Mouse (Mus musculus): ENCODE measurements around the gene Rcor3.

Rcor3 gene

DNA sequence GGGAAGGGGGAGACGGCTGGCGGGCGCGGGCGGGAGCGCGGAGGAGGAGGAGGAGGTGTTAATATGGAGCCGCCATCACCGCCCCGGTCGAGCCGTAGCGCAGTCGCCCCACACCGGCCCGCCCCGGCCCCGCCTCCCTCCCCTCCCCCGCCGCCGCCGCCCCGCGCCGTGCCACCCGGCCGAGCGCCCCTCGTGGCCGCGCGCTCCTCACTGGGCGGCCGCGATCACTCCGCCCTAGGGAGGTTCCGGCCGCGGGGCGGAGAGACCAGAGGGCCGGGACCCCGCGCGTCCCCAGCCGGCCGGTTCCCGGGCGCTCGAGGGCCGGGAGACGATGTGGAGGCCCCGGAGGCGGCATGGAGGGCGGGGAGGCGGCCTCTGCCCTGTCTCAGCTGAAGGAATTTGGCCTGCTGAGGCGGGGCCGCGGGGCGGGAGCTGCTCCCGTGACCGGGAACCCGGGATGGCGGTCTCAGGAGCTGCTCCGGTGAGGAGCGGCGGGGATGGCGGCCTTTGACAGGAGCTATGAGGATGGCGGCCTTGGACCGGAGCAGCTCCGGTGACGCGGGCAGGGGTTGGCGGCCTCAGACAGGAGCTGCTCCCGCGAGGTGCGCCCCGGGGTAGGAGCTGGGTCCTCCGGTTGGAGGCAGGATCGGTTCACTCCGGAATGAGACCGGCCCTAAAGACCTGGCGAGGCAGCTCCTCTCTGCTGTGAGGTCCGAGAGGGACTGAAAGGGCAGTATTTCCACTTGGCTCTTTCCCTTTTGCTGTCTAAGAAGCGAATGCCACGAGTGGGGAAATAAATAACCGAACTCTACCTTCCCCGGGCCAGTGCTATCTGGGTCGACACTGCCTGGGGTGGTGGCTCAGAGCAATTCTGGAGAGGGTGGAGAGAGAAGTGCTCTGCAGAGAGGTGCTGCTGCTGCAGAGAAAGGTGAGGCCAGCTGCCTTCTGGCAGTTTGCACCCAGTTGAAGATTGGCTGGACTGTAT lies at the start of gene Rcor3:
Rcor3 (minus strand) TSS at position 137 of the 985 bp plus-strand sequence.
- peak; percentile 84 for DNase-seq

DNA sequence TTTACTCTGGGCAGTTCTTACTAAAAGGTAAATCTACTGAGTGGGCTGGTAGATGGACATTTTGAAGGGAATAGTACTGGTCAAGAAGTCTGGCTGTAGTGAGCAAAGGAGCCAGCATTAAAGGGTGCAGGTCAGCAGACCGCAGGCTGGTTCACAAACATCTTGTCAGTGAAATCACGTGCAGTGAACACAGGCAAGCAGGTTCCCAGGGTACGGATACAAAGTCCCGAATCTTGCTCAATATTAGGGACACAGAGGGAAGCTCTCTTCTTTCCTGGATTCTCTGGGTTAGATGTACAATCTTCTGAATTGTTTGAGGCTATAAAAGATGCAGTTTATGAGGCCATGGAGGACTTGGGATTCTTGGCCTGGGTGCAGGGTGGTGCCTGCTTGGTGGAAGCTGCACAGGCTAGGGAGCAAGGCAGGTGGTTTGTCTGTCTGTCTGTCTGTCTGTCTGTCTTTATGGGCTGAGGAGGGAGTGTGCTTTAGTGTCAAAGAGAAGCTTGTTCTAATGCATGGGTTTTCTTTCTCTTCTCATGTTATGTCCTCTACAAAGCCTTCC lies 43.9 kb upstream of the Rcor3 start:
- DNase-seq, result no peak

DNA sequence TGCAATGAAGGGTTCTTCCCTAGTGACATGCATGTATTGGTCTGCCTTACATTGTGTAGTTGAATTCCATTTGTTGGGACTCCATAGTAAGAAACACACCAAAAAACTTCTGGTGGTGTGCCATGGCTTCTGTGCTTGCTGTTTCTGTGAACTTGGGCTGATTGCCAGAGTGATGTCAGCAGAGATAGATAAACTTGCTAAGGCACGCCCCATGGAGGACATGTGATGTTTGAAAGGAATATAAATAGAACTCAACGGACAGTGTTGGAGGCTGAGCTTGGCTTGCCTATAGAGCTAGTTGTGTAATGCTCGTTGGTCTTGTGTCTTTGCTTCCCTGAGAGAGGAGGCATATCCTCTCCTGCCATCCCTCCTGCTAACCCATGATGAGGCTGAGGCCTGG lies 42.0 kb upstream of the Rcor3 start:
- no peak for DNase-seq

DNA sequence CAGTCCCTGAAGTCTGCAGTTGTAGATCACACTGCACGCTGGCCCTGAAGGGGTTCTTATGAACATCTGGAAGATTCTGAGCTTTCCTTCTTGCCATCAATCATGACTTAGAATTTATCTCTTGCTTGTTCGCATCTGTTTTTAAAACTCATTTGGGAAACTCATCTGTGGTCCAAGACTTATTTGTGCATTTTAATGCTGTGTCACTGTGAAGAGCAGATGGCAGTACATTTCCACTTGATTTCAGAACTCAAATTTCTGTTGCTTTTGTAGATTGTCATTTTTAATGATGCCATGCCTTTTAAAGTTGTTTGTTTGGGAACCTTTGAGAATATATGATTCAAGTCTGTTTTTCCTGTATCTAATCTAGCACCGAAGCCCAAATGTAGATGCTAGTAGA lies 33.6 kb upstream of the Rcor3 start:
- DNase-seq, result no peak

DNA sequence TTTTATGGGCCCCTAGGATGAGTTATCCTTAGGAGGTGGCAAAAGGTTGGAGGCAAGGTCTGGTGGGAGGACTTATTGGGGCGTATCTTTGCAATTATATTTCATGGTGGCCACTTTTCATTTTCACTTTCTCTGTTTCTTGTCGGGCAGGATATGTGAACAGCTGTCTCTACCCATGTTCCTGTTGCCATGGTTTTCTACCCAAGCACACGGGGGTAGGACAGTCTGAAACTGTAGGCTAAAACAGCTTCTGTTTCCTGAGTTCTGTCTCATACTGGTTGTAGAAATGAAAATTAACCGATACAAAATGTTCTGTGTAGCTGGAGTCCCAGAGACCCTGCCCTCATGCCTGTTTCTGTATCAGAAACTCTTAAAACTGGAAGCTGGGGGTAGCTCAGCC lies 13.3 kb upstream of the Rcor3 start:
- DNase-seq, result no peak

DNA sequence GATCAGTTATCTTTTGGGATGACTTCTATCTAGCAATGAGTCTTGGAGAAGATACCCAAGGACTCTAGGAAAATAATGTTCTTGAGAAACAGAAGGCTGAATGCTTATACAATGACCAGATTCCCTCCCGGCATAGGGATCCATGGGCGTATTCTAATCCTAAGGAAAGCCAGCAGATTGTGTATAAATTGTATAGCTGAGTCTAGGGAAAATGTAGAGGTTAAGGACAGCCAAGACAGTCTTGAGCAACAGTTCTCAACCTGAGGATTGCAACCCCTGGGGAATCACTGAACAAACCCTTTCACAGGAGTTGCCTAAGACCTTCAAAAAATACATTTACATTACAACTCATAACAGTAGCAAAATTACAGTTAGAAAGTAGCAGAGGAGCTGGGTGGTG lies 2.5 kb upstream of the Rcor3 start:
- no peak for DNase-seq

DNA sequence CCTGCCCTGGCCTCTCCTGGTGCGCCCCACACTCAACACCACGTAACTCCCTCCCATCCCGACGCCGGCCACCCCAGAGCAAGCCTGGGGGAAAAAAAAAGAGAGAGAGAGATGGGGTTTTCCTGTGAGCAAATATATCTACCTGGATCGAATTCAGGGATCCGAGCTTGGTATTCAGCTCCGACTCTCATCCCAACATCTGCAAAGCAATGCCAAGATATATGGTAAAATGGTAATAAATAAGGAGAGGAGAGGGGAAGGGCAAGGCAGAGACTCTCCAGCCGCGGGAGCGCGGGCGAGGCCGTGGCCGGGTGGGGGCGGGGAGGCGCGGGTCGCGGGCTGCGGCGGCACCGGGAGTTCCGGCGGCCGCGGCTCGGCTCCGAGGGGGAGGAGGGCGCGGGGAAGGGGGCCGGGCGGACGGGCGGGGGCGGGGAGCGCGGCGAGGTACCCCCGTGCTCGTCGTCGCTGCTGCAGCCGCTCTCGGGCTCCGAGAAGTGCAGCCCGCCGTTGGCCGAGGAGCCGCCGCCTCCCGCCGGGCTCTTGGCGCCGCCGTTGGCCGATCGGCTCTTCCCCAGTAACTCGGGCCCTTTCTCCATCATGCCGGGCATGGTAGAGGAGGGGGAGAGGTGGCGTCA lies 454 bp downstream of the Rcor3 start:
- peak; percentile 24 for DNase-seq

DNA sequence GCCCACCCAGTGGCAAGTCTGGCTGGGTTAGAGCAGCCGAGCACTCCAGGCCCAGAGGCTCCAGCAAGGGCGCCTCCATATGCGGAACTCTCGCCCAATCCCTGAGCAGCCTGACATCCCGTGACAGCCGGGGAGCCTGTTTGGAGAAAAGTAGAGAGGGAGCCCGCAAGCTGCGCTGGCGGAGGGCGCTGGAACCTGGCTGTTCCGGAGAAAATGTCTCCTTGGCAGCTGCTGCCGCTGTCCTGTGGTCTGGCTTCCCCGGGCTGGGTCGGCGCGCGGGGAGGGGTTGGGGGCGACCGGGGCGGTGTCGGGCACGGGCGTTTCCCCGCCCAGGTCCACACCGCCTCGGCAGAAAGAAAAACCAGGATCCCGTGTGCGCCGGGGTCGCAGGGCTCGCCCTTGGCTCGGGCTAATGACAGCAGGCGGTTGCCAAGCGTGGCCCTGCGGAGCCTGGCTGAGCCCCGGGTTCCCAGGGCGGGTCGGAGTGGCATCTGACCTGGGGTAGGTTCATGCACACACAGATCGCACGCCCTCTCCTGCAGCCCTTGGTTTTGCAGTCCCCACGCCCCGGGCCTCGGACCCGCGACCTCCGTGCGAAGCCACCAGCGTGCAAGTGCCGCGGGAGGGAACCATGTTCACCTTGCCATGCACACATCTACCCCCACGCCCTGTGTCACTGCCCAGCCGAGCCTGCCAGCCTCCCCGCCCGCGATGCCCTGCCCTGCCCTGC lies 1.1 kb downstream of the Rcor3 start:
- DNase-seq, result peak; percentile 78

DNA sequence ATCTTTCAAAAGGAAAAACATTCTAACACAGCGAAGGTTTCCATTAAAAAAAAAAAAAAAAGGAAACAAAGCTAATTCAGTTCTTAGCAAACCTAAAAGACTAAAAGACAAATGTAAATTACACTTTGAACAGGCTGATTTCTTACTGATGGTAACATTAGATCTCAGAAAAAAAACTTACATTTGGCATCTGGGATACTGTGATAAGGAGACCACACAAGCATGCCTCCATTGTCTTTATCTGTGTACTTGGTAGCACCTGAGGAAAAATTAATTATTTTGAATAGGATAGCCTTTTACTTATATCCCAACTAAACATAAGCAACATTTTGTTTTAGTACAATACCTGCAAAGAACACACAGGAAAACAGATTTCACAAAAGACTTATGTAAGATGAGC lies 7.7 kb downstream of the Rcor3 start:
- DNase-seq, result no peak

DNA sequence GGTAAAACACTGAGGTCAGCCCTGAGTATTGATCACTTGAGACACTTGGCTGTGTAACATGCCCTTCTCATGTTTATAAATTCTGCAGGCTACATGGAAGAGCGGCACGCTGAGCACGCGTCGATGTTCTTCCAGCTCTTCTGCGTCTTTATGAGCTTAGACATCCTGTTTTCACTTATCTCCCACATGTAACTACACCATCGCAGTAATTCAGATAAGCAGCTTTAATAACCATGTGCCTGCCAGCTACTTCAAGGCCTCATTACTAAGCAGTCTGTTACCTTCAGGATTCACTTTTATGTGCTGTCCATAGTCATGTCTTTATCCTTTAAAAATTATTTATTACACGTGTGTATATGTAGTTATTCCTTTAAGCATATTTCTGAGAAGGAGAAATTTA lies 9.5 kb downstream of the Rcor3 start:
- no peak for DNase-seq

DNA sequence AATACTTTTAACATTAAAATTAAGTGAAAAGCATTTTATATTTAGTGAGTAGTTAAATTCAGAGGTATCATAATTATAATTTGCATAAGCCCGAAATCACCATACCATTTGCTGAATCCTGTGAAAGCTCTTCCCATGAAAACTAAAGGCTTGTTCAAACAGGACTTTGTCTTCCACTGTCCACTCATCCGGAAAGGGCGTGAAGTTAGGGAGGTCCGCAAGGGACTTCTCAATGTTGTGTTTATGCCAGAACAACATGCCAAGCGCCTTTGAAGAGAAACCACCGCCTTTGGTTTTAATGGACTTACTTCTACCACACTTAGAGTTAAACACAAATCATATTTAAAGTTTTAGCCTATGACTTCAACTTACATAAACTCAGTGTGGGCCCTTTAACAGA lies 12.1 kb downstream of the Rcor3 start:
- DNase-seq, result no peak

DNA sequence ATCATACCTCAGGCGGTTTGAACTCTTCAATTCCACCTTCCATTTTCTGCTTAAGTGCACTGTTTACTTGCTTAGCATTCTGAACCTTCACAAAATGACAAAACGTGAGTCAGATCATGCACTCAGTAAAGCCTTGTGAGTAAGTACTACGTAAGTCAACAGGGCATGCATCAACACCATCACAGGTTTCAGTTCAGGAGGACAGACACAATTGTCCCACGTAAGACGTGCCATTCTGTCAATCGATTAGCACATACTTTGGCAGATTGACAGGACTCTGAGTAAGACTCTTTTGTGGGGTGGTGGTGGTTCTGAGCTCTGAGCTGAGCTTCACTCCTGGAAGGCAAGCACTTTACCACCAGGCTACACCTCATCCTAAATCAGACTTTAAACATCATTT lies 21.6 kb downstream of the Rcor3 start:
- DNase-seq, result no peak

DNA sequence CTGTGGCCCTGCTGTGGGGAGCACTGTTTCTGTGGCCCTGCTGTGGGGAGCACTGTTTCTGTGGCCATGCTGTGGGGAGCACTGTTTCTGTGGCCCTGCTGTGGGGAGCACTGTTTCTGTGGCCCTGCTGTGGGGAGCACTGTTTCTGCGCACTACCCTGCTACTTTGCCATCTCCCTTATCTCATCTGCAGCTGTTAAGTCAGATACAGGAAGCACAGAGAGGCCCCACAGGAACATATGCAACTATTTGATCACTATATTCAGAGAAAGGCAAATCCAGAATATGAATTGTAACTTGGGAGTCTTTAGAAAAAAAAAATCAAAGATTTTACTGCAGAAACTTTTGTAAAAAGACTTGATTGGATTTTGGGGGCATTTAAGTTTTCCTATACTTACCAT lies 22.5 kb downstream of the Rcor3 start:
- no peak for DNase-seq

DNA sequence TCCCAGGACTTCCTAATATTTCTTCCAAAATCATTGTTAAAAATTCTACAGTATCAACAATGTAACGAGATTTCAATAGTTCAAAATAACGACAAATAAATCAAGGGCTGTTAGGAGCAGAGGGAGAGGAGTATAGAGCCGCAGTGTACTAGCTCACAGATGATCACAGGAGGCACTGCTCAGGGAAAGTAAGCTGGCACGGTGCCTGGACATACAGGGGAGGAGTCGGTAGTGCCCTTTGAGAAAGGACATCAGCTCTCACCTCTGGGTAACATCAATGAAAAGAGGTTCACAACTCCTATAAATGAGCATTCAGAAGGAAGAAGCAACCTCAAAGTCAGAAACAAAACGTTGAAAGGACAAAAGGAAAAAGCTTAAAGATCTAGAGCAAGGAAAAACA lies 28.7 kb downstream of the Rcor3 start:
- no peak for DNase-seq

DNA sequence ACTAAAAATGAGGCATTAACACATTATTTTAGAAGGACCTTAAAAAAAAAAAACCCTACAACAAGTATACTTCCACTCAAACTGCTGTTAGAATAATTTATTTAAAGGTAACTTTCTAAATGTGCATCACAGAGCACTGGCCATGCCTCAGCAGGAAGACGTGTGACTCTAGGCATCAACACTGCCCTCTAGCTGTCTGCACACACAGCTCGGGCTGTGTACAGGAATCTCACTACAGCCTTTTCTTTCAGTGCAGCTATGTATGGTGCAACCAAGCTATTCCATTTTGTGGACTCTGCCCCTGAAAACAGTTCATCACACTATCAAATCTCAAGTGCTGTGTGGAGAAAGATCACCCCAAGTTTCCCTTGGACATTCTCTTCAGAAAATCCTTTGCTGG lies 30.5 kb downstream of the Rcor3 start:
- DNase-seq, result no peak

DNA sequence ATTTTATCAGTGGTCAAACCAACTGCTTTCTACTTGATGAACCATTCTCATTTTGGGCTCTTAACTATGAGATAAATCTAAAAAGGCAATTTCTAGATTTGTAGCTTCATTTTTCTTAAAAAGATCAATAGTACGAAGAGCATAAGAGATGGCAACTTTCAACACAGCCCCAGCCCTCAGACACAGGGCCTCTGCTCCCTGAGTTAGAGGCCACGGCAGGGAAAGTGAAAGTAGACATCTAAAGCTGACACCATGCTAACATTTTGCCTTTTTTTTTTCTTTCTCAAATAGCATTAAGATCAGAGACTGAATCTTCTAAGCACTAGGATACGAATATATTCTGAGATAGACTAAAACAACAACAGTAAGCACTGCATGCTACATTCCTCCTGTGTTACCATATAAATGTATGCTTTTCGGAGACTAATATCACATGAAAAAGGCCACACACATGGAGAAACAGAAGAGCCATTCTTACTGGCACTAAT lies 31.9 kb downstream of the Rcor3 start:
- DNase-seq, result no peak

DNA sequence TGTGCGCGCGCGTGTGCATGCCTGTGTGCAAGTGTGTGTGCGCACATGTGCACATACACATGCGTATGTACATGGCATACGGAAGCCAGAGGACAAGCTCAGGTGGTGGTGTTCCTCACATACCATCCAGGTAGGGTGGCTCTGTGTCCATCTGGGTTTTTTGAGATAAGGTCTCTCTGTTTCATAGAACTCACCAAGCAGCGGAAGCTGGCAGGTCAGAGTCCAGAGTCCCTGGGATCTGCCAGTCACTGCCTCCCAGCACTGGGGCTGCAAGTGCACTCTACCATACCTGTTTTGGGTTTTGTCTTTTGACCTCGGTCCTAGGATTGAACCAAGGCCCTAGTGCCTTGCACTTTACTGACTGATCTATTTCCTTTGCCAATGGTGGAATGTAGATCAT lies 33.8 kb downstream of the Rcor3 start:
- no peak for DNase-seq

DNA sequence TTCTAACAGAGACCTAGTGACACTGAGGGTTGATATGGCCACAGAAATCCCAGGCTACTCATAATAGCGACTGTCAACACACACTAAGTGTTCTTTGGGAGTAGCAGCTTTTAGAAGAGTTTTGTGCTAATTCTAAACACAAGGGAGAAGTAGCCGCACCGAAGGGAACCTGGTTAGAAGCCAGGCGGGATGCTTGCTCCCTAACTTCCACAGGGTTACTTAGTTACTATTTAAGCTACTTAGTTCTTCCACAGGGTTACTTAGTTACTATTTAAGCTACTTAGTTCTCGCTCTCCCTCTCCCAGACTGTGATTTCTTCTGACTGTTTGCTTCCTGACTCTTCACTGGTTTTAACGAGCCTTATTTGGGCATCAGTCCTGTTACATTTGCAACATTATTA lies 34.7 kb downstream of the Rcor3 start:
- DNase-seq, result no peak

DNA sequence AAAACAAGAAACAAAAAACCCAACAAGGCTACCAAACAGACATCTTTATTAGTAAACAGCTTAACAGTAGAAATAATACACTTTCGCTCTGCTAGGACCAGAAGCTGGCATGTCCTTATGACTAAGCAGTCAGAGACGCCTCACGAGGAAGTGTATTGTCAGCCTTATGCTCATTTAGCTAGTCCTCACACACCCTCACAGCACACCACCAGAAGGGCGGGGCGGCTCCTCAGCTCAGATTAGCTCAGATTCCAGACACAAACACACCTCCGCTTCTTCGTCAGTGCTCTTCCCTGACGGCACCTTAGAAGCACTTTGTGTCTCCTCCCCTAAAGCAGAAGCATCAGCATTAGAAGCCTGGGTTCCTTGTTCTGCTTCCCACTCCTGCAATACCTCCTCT lies 36.5 kb downstream of the Rcor3 start:
- DNase-seq, result no peak

DNA sequence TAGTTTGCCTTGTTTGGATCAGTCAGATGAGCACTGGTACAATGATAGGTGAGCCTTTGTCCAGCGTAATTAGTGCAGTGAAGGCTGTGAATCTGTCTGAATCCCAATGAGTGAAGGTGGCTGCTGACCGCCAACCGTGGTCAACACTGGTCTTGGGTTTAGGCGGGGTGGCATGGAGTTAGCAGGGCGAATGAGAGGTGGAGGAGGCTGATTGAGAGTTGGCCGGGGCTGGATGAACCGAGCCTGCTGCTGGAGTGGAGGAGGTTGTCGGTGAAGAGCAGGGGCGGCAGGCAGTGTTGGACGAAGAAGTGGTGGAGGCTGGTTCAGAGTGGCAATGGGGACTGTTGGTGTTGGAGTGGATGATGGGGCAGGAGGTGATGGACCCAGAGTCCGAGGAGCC lies 37.1 kb downstream of the Rcor3 start:
- no peak for DNase-seq

DNA sequence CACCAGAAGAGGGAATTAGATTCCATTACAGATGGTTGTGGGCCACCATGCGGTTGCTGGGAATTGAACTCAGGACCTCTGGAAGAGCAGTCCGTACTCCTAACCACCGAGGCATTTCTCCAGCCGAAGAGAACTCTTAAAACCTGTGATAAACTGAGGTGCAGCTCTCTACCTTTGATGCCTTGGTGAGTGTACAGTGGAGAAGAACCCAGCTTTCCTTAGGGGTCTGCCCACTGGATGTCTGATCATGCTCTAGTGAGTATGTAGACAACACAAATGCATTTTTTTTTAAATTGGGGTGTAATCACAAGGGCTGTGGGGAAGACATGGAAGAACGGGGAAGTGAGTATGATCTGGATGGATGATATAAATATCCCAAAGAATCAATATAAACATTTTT lies 42.2 kb downstream of the Rcor3 start:
- DNase-seq, result no peak

DNA sequence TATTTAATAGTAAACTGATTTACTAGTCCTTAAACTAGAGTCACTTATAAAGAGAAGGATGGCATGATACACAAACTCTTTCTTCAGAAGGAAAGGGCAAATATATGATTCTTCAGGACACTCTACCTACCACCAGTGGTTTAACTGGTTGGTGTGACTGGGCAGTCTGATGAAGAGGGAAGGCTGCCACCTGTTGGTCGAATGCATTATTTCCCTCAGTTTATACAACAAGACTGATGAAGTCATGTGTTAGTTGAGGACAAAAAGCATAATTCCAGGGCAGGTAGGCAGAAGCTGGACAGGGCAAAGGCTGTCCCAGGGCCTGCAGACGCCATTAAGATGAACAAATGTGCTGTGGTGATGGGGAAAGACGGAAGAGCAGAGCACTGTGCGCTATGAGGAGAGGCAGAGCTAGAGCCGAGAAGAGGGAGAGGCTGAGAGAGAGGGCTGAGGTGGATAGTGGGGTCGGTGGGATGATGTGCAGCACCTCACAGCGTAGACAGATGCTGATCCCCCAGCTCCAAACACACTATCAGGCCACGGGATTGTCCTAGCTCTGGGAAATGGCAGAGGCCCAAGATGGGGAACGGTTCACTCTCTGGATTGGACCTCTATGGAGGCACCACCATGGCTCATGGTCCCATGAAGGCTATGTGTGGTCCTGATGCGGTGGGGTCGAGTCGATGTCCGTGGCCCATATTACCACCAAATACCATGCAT lies 43.3 kb downstream of the Rcor3 start:
- DNase-seq, result peak; percentile 82

Data from lung, postnatal 14 days (tissue).